Mouse (Mus musculus): ENCODE results near the gene Prss16. TPM values are rescaled to one million over a fixed set of nuclear protein-coding genes. Genes with fewer than 3 reads are reported as not detected.

Prss16 gene
- polyA plus RNA-seq, 1 experiment: 0.81 TPM

DNA sequence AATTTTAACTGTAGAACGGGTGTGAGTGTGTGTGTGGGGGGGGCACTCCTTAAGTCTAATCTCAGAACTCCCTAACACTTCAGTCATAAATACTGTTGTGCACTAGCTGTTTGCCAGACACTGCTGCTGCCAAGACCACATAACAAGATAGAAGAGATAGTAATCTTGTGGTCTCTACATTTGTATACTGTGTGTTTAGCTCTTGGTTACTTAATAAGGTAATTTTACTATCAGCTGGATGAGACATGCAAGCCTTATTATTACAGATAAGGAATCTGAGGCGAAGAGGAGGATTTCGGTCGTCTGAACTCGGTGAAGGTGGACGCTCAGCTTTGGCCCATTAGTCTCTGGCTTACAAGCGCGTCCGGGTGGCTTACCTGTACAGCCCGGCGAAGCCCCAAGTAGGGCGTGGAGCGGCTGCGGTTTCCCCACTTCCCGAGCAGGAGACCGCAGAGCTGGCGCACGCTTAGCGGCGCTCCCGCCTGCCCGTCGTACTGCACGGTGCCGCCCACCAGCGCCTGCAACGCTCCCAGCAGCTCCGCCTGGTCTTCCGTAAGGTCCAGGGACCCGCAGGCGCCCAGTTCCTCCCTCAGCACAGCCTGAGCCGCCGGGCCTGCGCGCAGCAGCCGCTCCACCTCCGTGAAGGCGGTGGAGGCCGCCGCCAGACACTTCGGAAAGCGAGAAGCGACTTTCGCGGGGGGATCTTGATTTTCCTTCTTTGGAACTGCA is 3.8 kb downstream of the Prss16 start:
- Histone ChIP-seq H3K4me3 (replicated peaks) (peak overlapping the region; percentile 92), H3K36me3 (replicated peaks; ENCODE audit: low read length) (no peaks in the 10 kb centered on the region), H3K4me1 (peaks cover 78% of the 10 kb centered on the region), H3K9me3 (no peaks in the 10 kb centered on the region), H3K27me3 (replicated peaks) (peaks cover 74% of the 10 kb centered on the region)
- TF ChIP-seq GATA1 (IDR thresholded peaks at IDR 0.05; ENCODE audit: borderline replicate concordance, low read length) (no peak), FLI1 (IDR thresholded peaks at IDR 0.05; ENCODE audit: low read length) (no peak)

DNA sequence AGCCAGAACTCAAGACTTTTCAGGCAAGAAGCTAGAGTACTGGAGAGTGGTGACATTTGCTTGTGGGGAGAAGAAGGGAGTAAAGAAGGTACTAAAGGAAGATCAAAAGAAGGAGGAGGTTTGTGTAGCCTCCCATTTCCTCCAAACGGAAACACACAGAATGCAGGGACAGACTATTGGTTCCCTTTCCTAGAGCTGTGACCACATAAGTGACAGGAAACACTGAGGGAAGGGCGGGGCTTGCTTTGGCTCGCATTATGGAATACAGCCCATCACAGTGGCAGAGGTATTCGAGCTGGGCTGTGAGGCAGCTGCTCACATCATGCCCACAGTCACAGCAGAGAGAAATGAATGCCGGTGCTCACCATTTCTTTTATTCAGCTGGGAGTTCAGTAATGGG is 7.7 kb downstream of the Prss16 start:
- no peaks in the 10 kb centered on the region for H3K36me3 ChIP-seq (replicated peaks; ENCODE audit: low read length)
- peaks cover 61% of the 10 kb centered on the region for H3K27me3 ChIP-seq (replicated peaks)
- H3K4me3 ChIP-seq (replicated peaks): peak overlapping the region; percentile 87
- peaks cover 76% of the 10 kb centered on the region for H3K4me1 ChIP-seq
- H3K9me3 ChIP-seq: no peaks in the 10 kb centered on the region
- TF ChIP-seq FLI1 (IDR thresholded peaks at IDR 0.05; ENCODE audit: low read length) (no peak), GATA1 (IDR thresholded peaks at IDR 0.05; ENCODE audit: borderline replicate concordance, low read length) (no peak)

GRCm38 (mm10) chr13:22001346-22001745 is 8.2 kb downstream of the Prss16 start:
- H3K9me3 ChIP-seq: no peaks in the 10 kb centered on the region
- no peak for TF ChIP-seq FLI1 (IDR thresholded peaks at IDR 0.05; ENCODE audit: low read length)
- no peak for TF ChIP-seq GATA1 (IDR thresholded peaks at IDR 0.05; ENCODE audit: borderline replicate concordance, low read length)
- H3K4me3 ChIP-seq (replicated peaks): peak overlapping the region; percentile 87
- H3K4me1 ChIP-seq: peaks cover 75% of the 10 kb centered on the region
- peaks cover 60% of the 10 kb centered on the region for H3K27me3 ChIP-seq (replicated peaks)
- no peaks in the 10 kb centered on the region for H3K36me3 ChIP-seq (replicated peaks; ENCODE audit: low read length)

DNA sequence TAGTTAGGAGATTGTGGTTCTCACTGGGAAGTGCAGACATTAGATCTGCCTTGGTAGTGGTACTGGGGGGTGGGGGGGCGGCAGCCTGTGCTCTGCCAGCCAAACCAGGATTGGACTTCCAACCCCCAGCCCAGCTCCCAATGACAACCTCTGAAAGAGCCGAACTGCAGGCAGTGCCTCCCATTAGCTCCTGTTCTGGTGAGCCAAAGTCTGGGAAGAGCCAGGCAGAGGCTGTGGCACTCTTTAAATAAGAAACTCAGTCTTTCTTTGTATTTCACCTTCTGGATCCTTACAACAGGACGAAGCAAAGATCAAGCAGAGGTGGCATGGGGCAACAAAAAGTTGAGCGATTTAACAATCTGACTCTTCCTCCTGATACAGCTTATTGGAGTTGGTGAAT is 10.4 kb downstream of the Prss16 start:
- Histone ChIP-seq H3K27me3 (replicated peaks) (peaks cover 45% of the 10 kb centered on the region), H3K4me3 (replicated peaks) (no peak overlapping the region), H3K9me3 (no peaks in the 10 kb centered on the region), H3K36me3 (replicated peaks; ENCODE audit: low read length) (no peaks in the 10 kb centered on the region), H3K4me1 (peaks cover 71% of the 10 kb centered on the region)
- TF ChIP-seq FLI1 (IDR thresholded peaks at IDR 0.05; ENCODE audit: low read length): no peak
- TF ChIP-seq GATA1 (IDR thresholded peaks at IDR 0.05; ENCODE audit: borderline replicate concordance, low read length): no peak

DNA sequence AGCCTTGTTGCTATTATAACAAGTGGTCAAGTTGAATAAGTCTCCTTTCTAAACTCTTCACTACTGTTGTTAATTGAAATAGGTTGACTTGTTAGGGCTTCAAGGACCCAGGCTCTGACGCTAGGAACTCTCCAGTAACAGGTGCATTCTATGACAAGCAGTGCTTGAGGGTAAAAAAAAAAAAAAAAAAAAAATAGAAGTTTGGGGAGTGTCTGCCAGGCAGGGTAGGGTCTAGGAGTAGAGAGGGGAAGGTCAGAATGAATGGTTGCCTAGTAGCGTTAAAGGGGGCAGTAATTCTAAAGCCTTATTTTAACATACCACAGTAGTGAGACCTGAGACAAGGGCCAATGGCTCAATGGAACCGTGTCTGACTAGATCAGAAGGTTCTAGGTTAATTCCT is 11.1 kb downstream of the Prss16 start:
- peaks cover 66% of the 10 kb centered on the region for H3K4me1 ChIP-seq
- no peaks in the 10 kb centered on the region for H3K9me3 ChIP-seq
- peaks cover 45% of the 10 kb centered on the region for H3K27me3 ChIP-seq (replicated peaks)
- H3K4me3 ChIP-seq (replicated peaks): no peak overlapping the region
- no peaks in the 10 kb centered on the region for H3K36me3 ChIP-seq (replicated peaks; ENCODE audit: low read length)
- TF ChIP-seq FLI1 (IDR thresholded peaks at IDR 0.05; ENCODE audit: low read length) (no peak), GATA1 (IDR thresholded peaks at IDR 0.05; ENCODE audit: borderline replicate concordance, low read length) (no peak)

- Histone ChIP-seq H3K9me3 (no peaks in the 10 kb centered on the region), H3K4me3 (replicated peaks) (no peak overlapping the region), H3K27me3 (replicated peaks) (peaks cover 45% of the 10 kb centered on the region), H3K36me3 (replicated peaks; ENCODE audit: low read length) (no peaks in the 10 kb centered on the region), H3K4me1 (peaks cover 60% of the 10 kb centered on the region)
- TF ChIP-seq GATA1 (IDR thresholded peaks at IDR 0.05; ENCODE audit: borderline replicate concordance, low read length) (no peak), FLI1 (IDR thresholded peaks at IDR 0.05; ENCODE audit: low read length) (no peak)
Measured at GRCm38 (mm10) chr13:21997821-21998220, 11.7 kb downstream of the Prss16 start.

- TF ChIP-seq FLI1 (IDR thresholded peaks at IDR 0.05; ENCODE audit: low read length): no peak
- Histone ChIP-seq H3K4me3 (replicated peaks) (peak overlapping the region; percentile 92), H3K9me3 (no peaks in the 10 kb centered on the region), H3K4me1 (peaks cover 55% of the 10 kb centered on the region), H3K36me3 (replicated peaks; ENCODE audit: low read length) (no peaks in the 10 kb centered on the region), H3K27me3 (replicated peaks) (peaks cover 47% of the 10 kb centered on the region)
Measured at GRCm38 (mm10) chr13:21997201-21997820, 12.2 kb downstream of the Prss16 start.

DNA sequence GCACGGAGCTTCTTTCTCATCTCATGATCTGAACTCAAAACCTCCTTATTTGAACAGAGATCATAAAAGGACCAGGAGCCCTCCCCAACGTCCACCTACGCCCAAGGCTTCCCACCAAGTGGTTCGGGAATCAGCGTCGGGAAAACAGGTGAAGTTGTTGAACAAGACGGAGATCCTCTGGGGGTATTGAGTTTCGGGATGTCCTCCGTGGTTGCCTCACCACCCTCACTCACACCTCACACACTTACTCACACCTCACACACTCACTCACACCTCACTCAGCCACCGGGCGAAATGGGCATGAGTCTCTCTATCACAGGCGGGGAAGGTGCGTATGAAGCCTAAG is 12.7 kb downstream of the Prss16 start:
- Histone ChIP-seq H3K4me1 (peaks cover 50% of the 10 kb centered on the region), H3K27me3 (replicated peaks) (peaks cover 48% of the 10 kb centered on the region), H3K4me3 (replicated peaks) (peak overlapping the region; percentile 92), H3K36me3 (replicated peaks; ENCODE audit: low read length) (no peaks in the 10 kb centered on the region), H3K9me3 (peaks cover under 1% of the 10 kb centered on the region)
- TF ChIP-seq FLI1 (IDR thresholded peaks at IDR 0.05; ENCODE audit: low read length): no peak
- no peak for TF ChIP-seq GATA1 (IDR thresholded peaks at IDR 0.05; ENCODE audit: borderline replicate concordance, low read length)

DNA sequence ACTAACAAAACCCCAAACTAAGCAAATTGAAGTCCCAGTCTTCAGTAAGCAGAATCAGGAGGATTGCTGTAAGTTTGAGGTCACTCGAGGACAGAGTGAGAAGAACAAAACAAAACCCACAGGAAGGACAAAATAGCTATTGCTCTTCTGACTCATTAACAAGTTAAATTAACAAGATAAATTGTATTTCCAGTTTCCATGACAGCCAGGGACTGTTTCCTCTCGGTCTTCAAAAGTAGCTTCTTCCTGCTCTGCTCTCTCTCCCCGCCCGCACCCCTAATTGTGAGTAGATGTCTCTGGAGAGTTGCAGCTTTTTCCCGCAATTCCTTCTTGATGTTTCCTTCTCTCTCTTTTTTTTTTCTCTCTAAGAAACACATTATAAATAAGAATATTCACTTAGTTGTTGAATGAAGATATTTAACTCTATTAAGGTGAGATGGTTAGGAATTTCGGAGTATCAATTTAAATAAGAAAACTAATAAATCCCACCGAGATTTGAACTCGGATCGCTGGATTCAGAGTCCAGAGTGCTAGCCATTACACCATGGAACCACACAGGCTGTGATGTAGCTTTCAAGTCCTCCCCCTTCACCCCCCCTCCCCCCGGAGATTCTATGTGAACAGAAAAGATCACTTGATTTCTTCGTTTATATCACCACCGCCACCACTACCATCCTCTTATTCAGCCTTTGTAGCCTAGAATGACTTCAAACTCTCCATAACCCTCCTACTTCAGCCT is 13.3 kb downstream of the Prss16 start:
- peaks cover 45% of the 10 kb centered on the region for H3K4me1 ChIP-seq
- TF ChIP-seq GATA1 (IDR thresholded peaks at IDR 0.05; ENCODE audit: borderline replicate concordance, low read length): no peak
- TF ChIP-seq FLI1 (IDR thresholded peaks at IDR 0.05; ENCODE audit: low read length): no peak
- H3K9me3 ChIP-seq: peaks cover 6% of the 10 kb centered on the region
- peaks cover 54% of the 10 kb centered on the region for H3K27me3 ChIP-seq (replicated peaks)
- H3K36me3 ChIP-seq (replicated peaks; ENCODE audit: low read length): no peaks in the 10 kb centered on the region
- peak overlapping the region; percentile 92 for H3K4me3 ChIP-seq (replicated peaks)

All from megakaryocyte, embryonic 14.5 days (primary cell).